Mouse (Mus musculus) megakaryocyte progenitor cell, adult 5-6 weeks (primary cell): ENCODE data around the gene Cacna2d1. TPM values are rescaled to one million over a fixed set of nuclear protein-coding genes. Genes with fewer than 3 reads are reported as not detected.

ENCODE experiments used
- ATAC-seq: replicated peaks from 2 replicates; pipeline ENCODE4 v1.8.0; 2016; ENCODE audit warnings: mild to moderate bottlenecking, moderate TSS enrichment, inconsistent platforms; ENCODE audit not compliant: poor library complexity
- total RNA-seq, 2 experiments: library from RNA; stranded (forward) in 1 of 2; stranded (reverse) in 1 of 2; fragments of 157-497, 149-512 nt in 1 of 2; fragments of 200-1000 nt in 1 of 2; gene quantifications; 2 replicates each; pipeline versions ENCODE4 v1.2.3 to v1.2.4; 2015 to 2017

Gene Cacna2d1
- total RNA-seq (2015) (not detected in 2 replicates), total RNA-seq (2017) (not detected in 2 replicates)

DNA sequence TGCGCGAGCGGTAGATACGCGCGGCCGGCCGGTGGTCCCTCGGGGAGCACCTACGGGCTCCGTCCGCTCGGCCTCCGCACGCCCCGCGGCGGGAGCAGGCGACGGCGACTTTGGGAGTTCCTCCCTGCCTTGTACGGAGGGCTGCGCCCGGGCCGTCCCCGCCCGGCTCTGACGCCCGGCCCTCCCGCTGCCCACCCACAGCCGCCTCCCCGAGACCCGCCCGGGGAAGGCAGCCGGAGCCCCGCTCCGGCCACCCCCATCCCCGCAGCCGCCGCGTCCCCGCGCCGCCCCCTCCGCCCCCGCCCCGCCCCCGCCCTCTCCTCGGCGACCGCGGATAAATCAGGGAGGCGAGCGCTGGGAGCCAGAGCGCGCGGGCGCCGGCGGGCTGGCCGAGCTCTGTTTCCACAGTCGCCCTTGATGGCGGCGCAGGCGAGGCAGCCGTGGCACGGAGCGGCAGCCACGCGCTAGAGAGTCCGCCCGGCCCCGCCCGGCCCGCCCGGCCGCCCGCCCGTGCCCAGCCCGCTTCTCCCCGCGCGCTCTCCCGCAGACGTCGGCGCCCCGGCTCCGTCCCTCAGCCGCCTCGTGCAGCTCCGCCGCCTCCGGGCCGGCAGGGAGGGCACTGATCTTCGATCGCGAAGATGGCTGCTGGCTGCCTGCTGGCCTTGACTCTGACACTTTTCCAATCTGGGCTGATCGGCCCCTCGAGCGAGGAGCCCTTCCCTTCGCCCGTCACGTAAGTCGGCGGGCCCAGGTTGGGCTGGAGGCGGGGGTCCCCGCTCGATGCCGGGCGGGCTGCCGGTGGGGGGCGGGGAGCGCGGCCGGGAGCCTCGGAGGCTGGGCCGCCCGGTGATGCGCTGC, at the start of gene Cacna2d1:
TSS of gene Cacna2d1 (plus strand) at position 316 of the 858 bp plus-strand sequence.
- peak; percentile 60 for ATAC-seq

- ATAC-seq, result no peak
Measured at GRCm38 (mm10) chr5:15895098-15895497, 39.4 kb upstream of the Cacna2d1 start.

- no peak for ATAC-seq
Measured at GRCm38 (mm10) chr5:15896706-15897105, 37.8 kb upstream of the Cacna2d1 start.

DNA sequence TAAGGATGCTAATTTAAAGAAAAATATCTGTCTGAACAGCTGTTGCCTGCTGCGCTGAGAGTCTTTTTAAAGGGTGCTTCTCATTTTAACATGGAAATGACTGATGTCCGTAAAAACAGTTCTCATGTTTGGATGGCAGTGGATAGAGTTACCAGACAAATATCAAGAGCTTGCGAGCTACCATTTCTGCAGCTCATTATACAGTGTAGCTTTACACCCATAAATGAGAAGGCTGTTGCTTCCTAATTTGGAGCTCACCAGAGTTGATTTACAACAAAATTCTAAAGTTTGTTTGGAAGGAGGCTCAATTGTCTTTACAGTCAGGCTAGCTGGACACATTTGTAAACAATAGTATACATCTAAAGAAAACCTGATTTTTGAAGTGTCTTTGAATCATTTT, 28.0 kb upstream of the Cacna2d1 start:
- no peak for ATAC-seq

- no peak for ATAC-seq
Measured at GRCm38 (mm10) chr5:15914931-15915330, 19.6 kb upstream of the Cacna2d1 start.

DNA sequence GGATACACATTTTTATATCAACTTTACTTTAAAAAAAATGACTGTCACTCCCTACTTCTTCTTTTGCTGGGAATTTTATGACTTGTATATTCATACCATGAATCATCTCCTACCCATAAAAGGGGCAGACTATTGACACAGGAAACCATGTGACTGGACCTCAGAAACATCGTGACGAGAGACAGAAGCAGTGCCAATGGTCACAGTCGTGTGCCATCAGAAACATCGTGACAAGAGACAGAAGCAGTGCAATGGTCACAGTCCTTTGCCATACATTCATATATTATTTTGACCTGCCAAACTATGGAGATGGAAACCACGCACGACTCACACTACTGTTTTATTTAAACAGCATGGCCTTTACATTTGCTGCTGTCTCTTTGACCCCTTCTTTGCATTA, 6.0 kb upstream of the Cacna2d1 start:
- ATAC-seq, result no peak

DNA sequence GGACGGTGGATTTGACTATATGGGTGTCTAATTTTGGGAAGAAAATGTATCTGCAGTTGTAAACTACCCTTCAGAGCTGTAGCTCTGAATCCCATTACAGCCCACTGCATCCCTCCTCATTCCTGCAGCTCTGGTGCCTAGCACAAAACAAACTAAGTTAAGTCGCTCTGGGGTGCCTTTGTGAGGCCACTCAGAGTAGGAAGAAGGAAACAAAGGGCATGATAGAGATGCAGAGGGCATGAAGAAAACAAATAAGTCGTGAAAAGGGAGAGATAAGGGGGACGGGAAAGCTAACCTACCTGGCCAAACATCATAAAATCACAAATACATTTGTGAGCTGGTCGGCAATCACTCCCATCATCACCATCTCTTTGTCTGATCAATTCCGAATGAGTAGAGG, 1.5 kb upstream of the Cacna2d1 start:
- ATAC-seq, result no peak

DNA sequence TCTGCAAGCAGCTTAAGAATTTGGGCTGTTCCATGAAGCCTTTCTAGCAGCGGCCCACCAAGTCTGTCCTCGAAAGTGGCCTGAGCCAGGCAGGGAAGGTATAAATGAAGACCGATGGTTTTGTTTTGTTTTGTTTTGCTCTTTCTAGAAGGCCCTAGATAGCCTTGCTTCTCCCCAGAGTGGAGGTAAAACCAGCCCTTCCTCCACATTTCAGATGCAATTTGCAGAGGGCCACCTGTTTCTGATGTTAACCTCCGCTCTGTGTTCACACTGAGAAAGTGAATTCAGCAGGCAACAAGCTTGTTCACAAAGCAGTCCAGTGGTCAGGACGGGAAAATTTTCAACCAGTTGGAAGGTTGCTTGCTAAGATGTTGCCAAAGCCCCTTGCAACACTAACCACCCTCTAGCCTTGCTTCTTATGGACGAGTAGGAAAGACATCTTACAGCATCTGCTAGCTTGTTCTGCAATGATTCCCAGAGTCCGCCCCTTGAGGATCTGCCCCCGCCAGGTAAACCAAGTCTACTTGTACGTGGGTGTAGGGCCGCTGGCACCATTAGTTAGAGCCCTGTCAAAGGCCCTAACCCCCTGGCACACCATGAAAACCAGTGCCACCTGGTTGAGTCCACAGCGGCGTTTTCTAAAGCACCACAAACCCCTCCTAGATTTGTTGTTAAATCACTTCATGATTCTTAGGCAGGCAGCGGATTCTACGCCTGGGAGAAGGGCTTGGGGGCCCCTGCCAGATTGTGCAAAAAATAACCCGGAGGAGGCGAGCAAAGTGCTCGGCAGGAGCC, 713 bp upstream of the Cacna2d1 start:
- ATAC-seq, result peak; percentile 14; the same call in 1 of the 2 replicates

GRCm38 (mm10) chr5:15935234-15935728, 790 bp downstream of the Cacna2d1 start:
- ATAC-seq, result no peak

- no peak for ATAC-seq
Measured at GRCm38 (mm10) chr5:15935831-15936710, 1.6 kb downstream of the Cacna2d1 start.

GRCm38 (mm10) chr5:15941191-15941725, 6.8 kb downstream of the Cacna2d1 start:
- ATAC-seq, result no peak

- no peak for ATAC-seq
Measured at GRCm38 (mm10) chr5:15942051-15942450, 7.6 kb downstream of the Cacna2d1 start.

DNA sequence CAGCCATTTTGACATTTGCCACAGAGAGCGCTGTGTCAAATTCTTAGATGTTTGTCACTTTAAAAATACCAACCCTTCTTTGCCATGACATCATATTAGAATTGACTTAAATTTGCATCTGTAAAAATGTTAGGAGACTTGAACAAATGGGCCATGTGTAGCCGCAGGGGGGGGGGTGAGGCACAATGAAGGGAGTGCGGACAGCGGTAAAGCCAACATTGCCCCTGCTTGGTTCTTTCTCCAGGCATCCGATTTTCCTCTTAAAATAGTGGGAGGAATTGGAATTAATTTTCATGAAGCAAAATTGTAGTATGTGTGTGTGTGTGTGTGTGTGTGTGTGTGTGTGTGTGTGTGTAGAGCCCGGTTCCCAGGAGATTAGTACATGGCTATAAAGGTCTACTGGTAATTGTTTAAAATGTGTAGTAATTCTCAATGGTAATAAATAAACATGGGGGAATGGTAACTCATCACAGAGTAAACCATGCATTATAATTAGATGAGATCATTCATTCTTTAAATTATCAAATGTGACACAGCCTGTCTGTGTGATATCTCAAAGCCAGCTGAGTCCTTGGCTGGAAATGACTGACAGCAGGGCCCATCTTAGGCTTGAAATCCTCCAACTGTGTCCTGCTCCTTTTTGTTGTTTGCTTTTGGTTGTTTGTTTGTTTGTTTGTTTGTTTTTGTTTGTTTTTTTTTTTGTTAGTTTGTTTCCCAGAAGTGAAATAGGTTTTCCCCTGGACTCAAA, 14.0 kb downstream of the Cacna2d1 start:
- no peak for ATAC-seq

DNA sequence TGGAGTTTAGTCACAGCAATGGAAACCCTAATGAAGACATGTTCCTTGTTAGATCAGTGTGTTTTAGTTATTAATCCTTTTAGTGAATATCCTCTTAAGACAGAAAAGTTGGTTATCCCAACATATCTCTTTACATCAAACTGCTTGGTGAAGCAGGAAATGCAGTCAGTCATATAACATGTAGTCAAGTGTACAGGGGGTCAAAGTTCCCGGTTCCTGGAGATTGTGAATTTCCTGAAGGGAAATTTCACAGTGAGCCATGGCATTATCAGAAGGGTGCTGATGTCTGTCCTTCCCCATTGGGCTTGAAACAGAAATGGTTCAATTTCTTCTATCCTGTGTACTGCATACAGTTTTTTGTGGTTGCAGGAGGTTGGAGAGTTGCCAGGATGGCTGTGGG, 25.3 kb downstream of the Cacna2d1 start:
- ATAC-seq, result no peak

DNA sequence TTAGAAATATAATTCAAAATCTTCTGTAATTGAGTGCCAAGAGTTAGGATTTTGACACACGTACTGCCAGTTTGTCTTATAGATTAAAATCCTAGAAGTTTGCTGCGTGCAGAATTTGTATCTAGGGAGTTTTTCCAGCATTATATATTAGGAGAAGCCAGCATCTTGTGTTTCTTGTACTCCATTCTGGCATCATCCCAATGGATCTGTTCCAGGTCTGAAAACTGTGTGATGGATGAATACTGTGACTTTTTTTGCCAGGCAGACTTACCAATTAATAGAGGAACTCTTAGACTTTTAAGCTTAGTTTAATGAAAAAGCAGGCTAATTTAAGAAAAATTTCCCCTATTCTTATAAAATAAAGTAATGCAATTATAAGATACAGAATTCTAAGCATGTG, 27.4 kb downstream of the Cacna2d1 start:
- no peak for ATAC-seq

DNA sequence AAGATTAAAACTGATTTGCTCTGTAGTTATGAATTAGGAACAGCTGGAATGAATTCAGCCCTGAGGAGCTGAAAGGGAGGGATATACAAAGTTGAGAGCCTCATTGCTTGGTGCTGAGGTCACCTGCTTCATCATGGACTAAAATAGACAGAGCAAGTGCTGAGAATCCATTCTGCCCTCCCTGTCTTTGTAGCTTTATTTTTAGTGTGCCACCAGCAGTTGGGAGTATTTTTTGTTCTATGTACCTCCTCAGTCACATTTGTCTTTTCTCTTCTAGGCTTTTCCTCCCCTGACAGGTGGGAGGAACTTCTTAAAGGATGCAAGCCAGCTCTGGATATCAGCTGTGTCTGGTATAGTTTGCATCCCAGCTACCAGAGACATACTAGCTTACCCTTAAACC, 32.4 kb downstream of the Cacna2d1 start:
- no peak for ATAC-seq

DNA sequence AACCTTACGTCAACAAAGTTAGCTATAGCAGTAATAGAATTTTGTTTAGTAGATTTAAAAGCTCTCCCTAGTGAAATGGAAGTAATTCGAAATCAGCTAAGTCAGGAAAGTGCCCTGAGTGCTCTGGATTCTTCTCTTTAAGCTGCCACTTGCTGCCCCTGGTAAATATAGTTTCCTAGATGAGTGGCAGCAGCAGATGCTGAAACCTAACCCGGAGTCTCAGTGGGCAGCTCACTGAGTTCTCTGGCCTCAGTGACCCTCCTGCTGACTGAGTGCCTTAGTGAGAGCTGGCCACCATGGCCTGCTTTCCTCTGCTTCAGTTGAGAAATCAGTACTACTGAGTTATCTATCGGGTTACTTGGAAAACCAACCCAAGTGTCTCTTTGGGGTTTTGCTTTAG, 37.3 kb downstream of the Cacna2d1 start:
- no peak for ATAC-seq

DNA sequence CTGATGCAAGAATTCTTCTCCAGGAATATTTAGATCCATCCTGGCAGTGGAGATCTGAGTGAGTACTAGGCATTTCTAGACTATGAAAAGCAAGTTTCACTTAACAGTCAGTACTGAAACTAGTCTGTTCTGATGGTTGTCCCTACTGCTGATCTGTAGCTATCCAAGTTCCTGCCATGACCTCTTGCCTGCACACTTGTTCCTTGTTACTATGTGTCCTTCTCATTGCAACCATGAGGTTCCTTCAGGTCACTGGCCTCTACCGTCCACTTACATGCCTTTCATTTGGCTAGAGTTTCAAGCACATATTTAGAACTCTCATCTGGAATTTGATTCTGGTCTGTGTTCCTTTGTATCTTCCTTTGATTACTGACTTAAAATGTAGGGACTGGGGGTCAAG, 37.9 kb downstream of the Cacna2d1 start:
- no peak for ATAC-seq

DNA sequence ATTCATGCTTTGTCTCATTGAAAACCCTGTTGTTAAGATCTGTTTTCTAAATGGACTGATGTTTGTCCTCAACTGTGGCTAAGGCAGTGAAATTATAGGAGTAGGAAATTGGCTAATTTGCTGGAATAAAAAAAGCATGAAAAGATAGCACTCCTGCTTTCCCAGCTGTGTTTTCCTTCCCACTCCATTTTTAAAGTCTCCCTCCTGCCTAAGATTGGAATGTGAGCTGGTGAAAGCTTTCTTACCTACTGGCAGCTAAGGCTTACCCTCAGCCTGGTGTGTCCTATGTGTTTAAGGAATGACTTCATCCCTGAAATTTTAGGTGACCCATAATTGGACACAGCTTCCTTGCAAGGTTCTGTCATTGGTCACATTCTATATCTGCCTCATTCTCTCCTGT, 40.2 kb downstream of the Cacna2d1 start:
- ATAC-seq, result no peak

DNA sequence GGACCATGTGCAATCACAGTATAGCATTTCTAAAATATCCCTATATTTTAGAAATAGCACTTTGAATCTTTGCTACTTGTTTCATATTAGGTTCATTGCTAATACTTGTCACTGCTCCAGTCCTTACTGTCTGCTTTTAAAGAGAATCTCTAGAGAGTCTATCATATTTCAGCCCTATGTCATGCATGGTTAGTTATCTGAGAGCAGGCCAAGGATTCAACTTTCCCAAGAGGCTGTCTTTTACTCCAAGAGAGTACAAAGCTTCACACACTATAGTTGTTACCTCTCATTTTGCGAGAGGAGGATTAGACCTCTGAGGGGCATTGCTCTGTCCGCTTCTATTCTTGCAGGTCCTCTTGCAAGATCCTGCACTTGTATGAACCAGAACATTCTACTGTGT, 44.7 kb downstream of the Cacna2d1 start:
- no peak for ATAC-seq
